Mouse (Mus musculus) heart, embryonic 16.5 days (tissue): ENCODE measurements around the gene N4bp1. TPM values are rescaled to one million over a fixed set of nuclear protein-coding genes. Genes with fewer than 3 reads are reported as not detected.

Experiments used
- ATAC-seq: fragments of 200-750 bp; cut with Nextera tagmentation; replicated peaks from 2 replicates; pipeline ENCODE4 v1.8.0; 2017; ENCODE audit warnings: moderate number of reproducible peaks; ENCODE audit not compliant: insufficient read depth, low FRiP score; ENCODE audit errors: extremely low read depth
- H3K27ac ChIP-seq: fragments of 300-500 bp; sonication (generic); 2 replicates; pipeline ENCODE4 v1.5.1; 2014; ENCODE audit warnings: mild to moderate bottlenecking, low read length, control low read depth, moderate library complexity
- H3K27me3 ChIP-seq: fragments of 300-500 bp; sonication (generic); 2 replicates; pipeline ENCODE4 v1.6.1; 2014; ENCODE audit warnings: low read length, mixed read lengths; ENCODE audit not compliant: control insufficient read depth, insufficient read depth
- H3K36me3 ChIP-seq: fragments of 300-500 bp; sonication (generic); 2 replicates; pipeline ENCODE4 v1.6.1; 2014; ENCODE audit not compliant: control insufficient read depth, insufficient read depth
- H3K4me1 ChIP-seq: fragments of 300-500 bp; sonication (generic); 2 replicates; pipeline ENCODE4 v1.6.1; 2014; ENCODE audit warnings: low read length, mixed read lengths; ENCODE audit not compliant: control insufficient read depth, insufficient read depth
- H3K4me2 ChIP-seq: fragments of 300-500 bp; sonication (generic); 2 replicates; pipeline ENCODE4 v1.6.1; 2014; ENCODE audit warnings: low read depth, mild to moderate bottlenecking, control low read depth, low read length
- H3K4me3 ChIP-seq: fragments of 300-500 bp; sonication (generic); 2 replicates; pipeline ENCODE4 v1.5.1; 2014; ENCODE audit warnings: mild to moderate bottlenecking, control low read depth, low read length
- H3K9ac ChIP-seq: fragments of 300-500 bp; sonication (generic); 2 replicates; pipeline ENCODE4 v1.6.1; 2014; ENCODE audit warnings: low read length, control low read depth
- H3K9me3 ChIP-seq: fragments of 300-500 bp; sonication (generic); replicated peaks from 2 replicates; pipeline ENCODE4 v1.6.1; 2016; ENCODE audit warnings: low read length; ENCODE audit not compliant: control insufficient read depth
- WGBS: fragments of 180-500 bp; shearing (Covaris S2); extraction: QIAGEN DNeasy Blood & Tissue Kit; methylation state at CpG from one replicate; pipeline ENCODE4 v1.1.7; 2014; 5-methylcytosine and 5-hydroxymethylcytosine counted together
- polyA plus RNA-seq: library from polyadenylated mRNA; unstranded; fragments of >200 nt; fragmentation: Nextera tagmentation; extraction: Ambion mirVana; gene quantifications from 2 replicates; pipeline ENCODE4 v1.2.1, GENCODE M21; 2015

Gene N4bp1
- polyA plus RNA-seq, 1 experiment from 2014 or later: 5.8 TPM

DNA sequence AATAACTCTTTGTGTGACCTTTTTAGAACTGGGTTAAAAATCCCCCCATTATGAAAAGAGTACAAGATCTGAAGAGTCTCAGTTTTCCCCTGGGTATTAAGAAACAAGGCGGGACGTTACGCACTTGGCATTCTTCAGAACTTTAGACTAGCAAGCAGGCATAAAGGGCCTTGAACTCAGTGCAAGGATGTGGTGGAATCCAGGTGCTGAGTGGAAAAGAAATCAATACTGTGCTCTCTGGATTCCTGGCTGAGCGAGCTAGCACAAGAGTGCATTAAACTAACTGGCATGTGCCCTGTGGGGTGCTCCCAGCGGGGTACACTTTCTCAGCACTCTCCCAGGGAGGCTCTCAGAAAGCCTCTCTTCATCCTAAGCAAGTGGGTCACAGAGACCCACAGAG, 122.3 kb downstream of the N4bp1 start:
- WGBS: 70% methylated on average over 5 of the region's 5 CpGs
- Histone ChIP-seq H3K9ac (no peak overlapping the region), H3K4me2 (no peak overlapping the region), H3K36me3 (no peaks in the 10 kb centered on the region), H3K27me3 (no peaks in the 10 kb centered on the region), H3K4me3 (no peak overlapping the region), H3K27ac (no peak overlapping the region), H3K4me1 (peaks cover 6% of the 10 kb centered on the region; the same call in 1 of the 2 replicates), H3K9me3 (no peaks in the 10 kb centered on the region)
- no peak for ATAC-seq

DNA sequence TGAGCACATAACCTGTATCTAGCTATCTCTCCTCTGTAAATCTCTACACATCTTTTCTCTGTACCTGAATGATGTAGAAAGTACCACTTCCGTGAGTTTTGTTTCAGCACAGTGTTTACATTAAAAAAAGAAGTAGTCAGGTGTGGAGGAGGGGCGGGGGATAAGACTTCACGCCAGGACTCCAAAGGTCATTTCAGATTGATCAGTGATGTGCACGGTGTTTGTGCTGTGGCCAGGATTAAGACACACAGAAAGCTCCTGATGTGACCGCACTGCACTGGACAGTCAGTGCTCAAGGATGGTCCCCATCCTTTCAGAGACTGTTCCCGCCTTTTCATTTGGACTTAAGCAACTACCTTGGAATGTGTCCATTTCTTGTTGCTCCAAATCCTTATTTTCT, 124.3 kb downstream of the N4bp1 start:
- no peaks in the 10 kb centered on the region; the same call in 1 of the 2 replicates for H3K4me1 ChIP-seq
- H3K9me3 ChIP-seq: no peaks in the 10 kb centered on the region
- H3K36me3 ChIP-seq: no peaks in the 10 kb centered on the region
- H3K27ac ChIP-seq: no peak overlapping the region
- no peak for ATAC-seq
- H3K9ac ChIP-seq: no peak overlapping the region
- no peaks in the 10 kb centered on the region for H3K27me3 ChIP-seq
- WGBS: 75% methylated on average over 6 of the region's 6 CpGs
- H3K4me3 ChIP-seq: no peak overlapping the region
- no peak overlapping the region for H3K4me2 ChIP-seq

GRCm38 (mm10) chr8:86759090-86759491, 126.0 kb downstream of the N4bp1 start:
- Histone ChIP-seq H3K9ac (no peak overlapping the region), H3K27me3 (no peaks in the 10 kb centered on the region), H3K4me1 (no peaks in the 10 kb centered on the region; the same call in 1 of the 2 replicates), H3K4me3 (no peak overlapping the region), H3K27ac (no peak overlapping the region), H3K9me3 (no peaks in the 10 kb centered on the region), H3K36me3 (no peaks in the 10 kb centered on the region), H3K4me2 (no peak overlapping the region)
- ATAC-seq: no peak
- WGBS: 27% methylated on average over 4 of the region's 4 CpGs

DNA sequence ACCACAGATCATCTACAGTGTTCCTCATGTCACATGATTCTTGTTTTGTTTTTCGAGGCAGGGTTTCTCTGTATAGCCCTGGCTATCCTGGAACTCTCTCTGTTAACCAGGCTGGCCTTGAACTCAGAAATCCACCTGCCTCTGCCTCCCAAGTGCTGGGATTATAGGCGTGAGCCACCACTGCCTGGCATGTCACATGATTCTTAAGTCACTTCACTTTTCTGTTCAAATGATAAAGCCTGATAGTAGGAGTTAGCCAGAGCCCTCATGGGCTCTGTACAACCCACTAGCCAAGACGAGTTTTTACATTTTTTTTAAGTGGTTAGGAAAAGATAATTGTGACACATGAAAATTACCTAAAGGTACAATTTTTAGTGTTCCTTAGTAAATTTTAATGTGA, 126.4 kb downstream of the N4bp1 start:
- H3K27ac ChIP-seq: no peak overlapping the region
- H3K9ac ChIP-seq: no peak overlapping the region

More for the DNA sequence above, 126.4 kb downstream of the N4bp1 start:
- 71% methylated on average over 3 of the region's 3 CpGs for WGBS
- Histone ChIP-seq H3K4me1 (no peaks in the 10 kb centered on the region; the same call in 1 of the 2 replicates), H3K36me3 (no peaks in the 10 kb centered on the region), H3K4me3 (no peak overlapping the region), H3K4me2 (no peak overlapping the region), H3K27me3 (no peaks in the 10 kb centered on the region), H3K9me3 (no peaks in the 10 kb centered on the region)
- no peak for ATAC-seq

Other genes with a start within 250 kb of the N4bp1 start
- 2.2 and 2.5 TPM in 2 replicates for gene Gm10638, start 139.6 kb downstream of the N4bp1 start, polyA plus RNA-seq
- gene Siah1a, start 139.3 kb downstream of the N4bp1 start, polyA plus RNA-seq: 30.0 and 30.1 TPM in 2 replicates